Mouse (Mus musculus): ENCODE measurements around the gene Tcaf3. TPM values are rescaled to one million over a fixed set of nuclear protein-coding genes. Genes with fewer than 3 reads are reported as not detected.

The Tcaf3 gene
- total and polyA plus RNA-seq, 3 experiments = not detected

DNA sequence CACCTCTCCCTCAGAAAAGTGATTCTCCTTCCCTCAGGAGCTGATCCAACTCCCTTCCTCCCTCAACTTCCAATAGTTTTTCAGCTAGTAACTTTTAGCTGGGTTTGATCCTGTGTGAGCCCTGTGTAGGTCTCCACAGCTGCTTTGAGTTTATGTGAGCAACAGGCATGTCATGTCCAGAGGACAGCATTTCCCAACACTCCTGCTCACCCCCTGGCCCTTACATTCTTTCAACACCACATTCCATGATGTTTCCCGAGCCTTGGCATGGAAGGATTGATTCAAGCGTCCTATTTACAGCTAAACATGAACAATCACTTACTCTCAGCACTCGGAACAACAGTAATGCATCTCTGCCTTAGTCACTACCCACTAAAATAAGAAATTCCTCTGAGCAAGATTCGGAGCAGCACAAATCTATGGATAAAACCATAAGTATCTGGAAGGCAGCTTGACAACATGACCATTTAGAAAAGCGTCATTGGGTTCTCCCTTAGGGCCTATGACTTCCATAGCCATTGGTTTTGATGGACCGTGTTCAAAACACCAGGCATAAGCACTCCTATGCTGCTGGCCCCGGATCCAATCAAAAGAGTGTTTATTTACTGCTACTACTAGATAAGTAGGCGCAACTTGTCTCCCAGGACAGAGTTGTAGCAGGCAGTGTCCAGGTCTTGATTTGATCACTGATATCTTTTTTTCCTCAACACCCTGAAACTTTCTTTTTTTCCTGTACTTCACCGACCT, 14.6 kb downstream of the Tcaf3 start:
- no peak for TF ChIP-seq ZMIZ1 (IDR thresholded peaks at IDR 0.05; ENCODE audit: low read depth, low read length)
- no peak for TF ChIP-seq TCF12 (IDR thresholded peaks at IDR 0.05; ENCODE audit: low read depth, low read length)
- TF ChIP-seq RAD21 (IDR thresholded peaks at IDR 0.05; ENCODE audit: low read depth, low read length) = no peak
- no peak for TF ChIP-seq POLR2A (IDR thresholded peaks at IDR 0.05; ENCODE audit: low read depth, low read length)
- in situ Hi-C loops (cut with MboI; ENCODE audit: low pct_ligation_motif_present, low pct_unique_long_range_greater_than_20kb, low sequenced_read_pairs) = loop anchor here (25.0 kb wide), 2 partner anchors 246 to 346 kb away; partner anchors contain the start of genes Gstk1 and Zyx

GRCm38 (mm10) chr6:42578678-42579077, 18.8 kb downstream of the Tcaf3 start:
- Histone ChIP-seq H3K4me1 (ENCODE audit: control insufficient read depth in 1 of 2, insufficient read depth in 2 of 2) (0 out of 4 replicates have a peak, but pooled peaks cover 0 to 2% of the 10 kb centered on the region in 2 experiments), H3K27ac (ENCODE audit: insufficient read depth, low read depth) (no peak overlapping the region), H3K27me3 (replicated peaks) (no peaks in the 10 kb centered on the region), H3K36me3 (replicated peaks in 1 of 2; ENCODE audit: control insufficient read depth in 1 of 2, insufficient read depth in 1 of 2, low read length in 1 of 2) (no peaks in the 10 kb centered on the region), H3K9ac (ENCODE audit: insufficient read depth, low read depth) (no peak overlapping the region), H3K4me2 (ENCODE audit: insufficient read depth, low read depth, poor library complexity, severe bottlenecking) (no peak overlapping the region), H3K79me2 (replicated peaks; ENCODE audit: control insufficient read depth, extremely low read depth, insufficient read depth, poor library complexity, severe bottlenecking) (no peaks in the 10 kb centered on the region), H3K9me3 (replicated peaks; ENCODE audit: low read length) (no peaks in the 10 kb centered on the region), H3K4me3 (replicated peaks in 1 of 3; ENCODE audit: low read depth in 2 of 3, low read length in 2 of 3, poor library complexity in 1 of 3) (no peak overlapping the region)
- in situ Hi-C loops (cut with MboI; ENCODE audit: low pct_ligation_motif_present, low pct_unique_long_range_greater_than_20kb, low sequenced_read_pairs) (loop anchor here (25.0 kb wide), 2 partner anchors 241 to 341 kb away; partner anchors contain the start of genes Gstk1 and Zyx), dilution Hi-C loops (cut with MboI; ENCODE audit: extremely low pct_ligation_motif_present, extremely low pct_unique_long_range_greater_than_20kb, low sequenced_read_pairs) (no loop called here)
- DNase-seq (ENCODE audit: extremely low read depth) = no peak
- TF ChIP-seq MXI1 (IDR thresholded peaks at IDR 0.05; ENCODE audit: low read depth, low read length) (no peak), RAD21 (IDR thresholded peaks at IDR 0.05; ENCODE audit: low read depth, low read length) (peak; percentile 35), ZNF384 (IDR thresholded peaks at IDR 0.05; ENCODE audit: low read depth, low read length) (no peak), SMC3 (IDR thresholded peaks at IDR 0.05; ENCODE audit: low read depth, low read length) (peak; percentile 24; the same call in 1 of the 2 replicates), CTCF (conservative IDR thresholded peaks at IDR 0.05 in 1 of 2, IDR thresholded peaks at IDR 0.05 in 1 of 2; ENCODE audit: low read depth in 2 of 2, low read length in 2 of 2) (peak in 1 of 2 experiments; percentile 28; a peak in 2 of 4 replicates)

More for the DNA sequence above, 14.6 kb downstream of the Tcaf3 start:
- dilution Hi-C loops (cut with MboI; ENCODE audit: extremely low pct_ligation_motif_present, extremely low pct_unique_long_range_greater_than_20kb, low sequenced_read_pairs) = no loop called here
- DNase-seq (ENCODE audit: extremely low read depth) = no peak
- no peaks in the 10 kb centered on the region for H3K27me3 ChIP-seq (replicated peaks)
- H3K9me3 ChIP-seq (replicated peaks; ENCODE audit: low read length) = no peaks in the 10 kb centered on the region
- no peak overlapping the region for H3K9ac ChIP-seq (ENCODE audit: insufficient read depth, low read depth)
- no peaks in the 10 kb centered on the region for H3K4me1 ChIP-seq (ENCODE audit: control insufficient read depth in 1 of 2, insufficient read depth in 2 of 2)
- H3K36me3 ChIP-seq (replicated peaks in 1 of 2; ENCODE audit: control insufficient read depth in 1 of 2, insufficient read depth in 1 of 2, low read length in 1 of 2) = no peaks in the 10 kb centered on the region
- H3K79me2 ChIP-seq (replicated peaks; ENCODE audit: control insufficient read depth, extremely low read depth, insufficient read depth, poor library complexity, severe bottlenecking) = no peaks in the 10 kb centered on the region
- no peak overlapping the region for H3K27ac ChIP-seq (ENCODE audit: insufficient read depth, low read depth)
- H3K4me2 ChIP-seq (ENCODE audit: insufficient read depth, low read depth, poor library complexity, severe bottlenecking) = peak overlapping the region; percentile 75
- no peak overlapping the region for H3K4me3 ChIP-seq (replicated peaks in 1 of 3; ENCODE audit: low read depth in 2 of 3, low read length in 2 of 3, poor library complexity in 1 of 3)

DNA sequence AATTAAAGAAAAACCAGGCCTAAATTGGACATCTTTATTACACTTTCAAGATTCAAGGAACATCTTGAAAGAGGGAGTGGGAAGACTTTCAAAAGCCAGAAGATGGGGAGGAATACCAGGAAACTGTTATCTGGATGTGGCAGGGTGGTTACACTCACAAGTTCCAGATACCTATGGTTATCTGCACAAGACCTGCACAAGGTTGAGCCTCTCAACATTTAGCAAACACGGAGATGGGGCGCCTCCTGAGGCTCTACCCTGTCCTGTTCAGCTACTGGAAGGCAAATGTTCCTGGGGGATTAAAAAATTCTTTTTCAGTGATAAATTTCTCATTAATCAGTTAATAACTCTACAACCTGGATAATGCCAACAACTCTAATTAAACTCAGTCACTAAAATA, 20.1 kb downstream of the Tcaf3 start:
- H3K4me2 ChIP-seq (ENCODE audit: insufficient read depth, low read depth, poor library complexity, severe bottlenecking) = no peak overlapping the region
- no peak overlapping the region for H3K4me3 ChIP-seq (replicated peaks in 1 of 3; ENCODE audit: low read depth in 2 of 3, low read length in 2 of 3, poor library complexity in 1 of 3)
- H3K9ac ChIP-seq (ENCODE audit: insufficient read depth, low read depth) = no peak overlapping the region
- no peak overlapping the region for H3K27ac ChIP-seq (ENCODE audit: insufficient read depth, low read depth)
- dilution Hi-C loops (cut with MboI; ENCODE audit: extremely low pct_ligation_motif_present, extremely low pct_unique_long_range_greater_than_20kb, low sequenced_read_pairs) (no loop called here), in situ Hi-C loops (cut with MboI; ENCODE audit: low pct_ligation_motif_present, low pct_unique_long_range_greater_than_20kb, low sequenced_read_pairs) (loop anchor here (25.0 kb wide), 2 partner anchors 240 to 340 kb away; partner anchors contain the start of genes Gstk1 and Zyx)
- no peaks in the 10 kb centered on the region for H3K27me3 ChIP-seq (replicated peaks)
- H3K4me1 ChIP-seq (ENCODE audit: control insufficient read depth in 1 of 2, insufficient read depth in 2 of 2) = 0 out of 4 replicates have a peak, but pooled peaks cover 0 to 2% of the 10 kb centered on the region in 2 experiments
- no peaks in the 10 kb centered on the region for H3K79me2 ChIP-seq (replicated peaks; ENCODE audit: control insufficient read depth, extremely low read depth, insufficient read depth, poor library complexity, severe bottlenecking)
- no peak for DNase-seq (ENCODE audit: extremely low read depth)
- no peaks in the 10 kb centered on the region for H3K36me3 ChIP-seq (replicated peaks in 1 of 2; ENCODE audit: control insufficient read depth in 1 of 2, insufficient read depth in 1 of 2, low read length in 1 of 2)
- H3K9me3 ChIP-seq (replicated peaks; ENCODE audit: low read length) = no peaks in the 10 kb centered on the region
- TF ChIP-seq CHD2 (IDR thresholded peaks at IDR 0.05; ENCODE audit: low read length) = no peak
- no peak for TF ChIP-seq E2F4 (IDR thresholded peaks at IDR 0.05; ENCODE audit: insufficient replicate concordance, low read depth, low read length)
- no peak for TF ChIP-seq SIN3A (IDR thresholded peaks at IDR 0.05; ENCODE audit: low read length)
- TF ChIP-seq MAZ (IDR thresholded peaks at IDR 0.05; ENCODE audit: low read depth, low read length) = no peak
- no peak for TF ChIP-seq NELFE (IDR thresholded peaks at IDR 0.05; ENCODE audit: low read depth, low read length)
- TF ChIP-seq MAFK (IDR thresholded peaks at IDR 0.05; ENCODE audit: insufficient replicate concordance, low read length) = no peak
- no peak for TF ChIP-seq NRF1 (IDR thresholded peaks at IDR 0.05; ENCODE audit: low read depth, low read length)
- no peak for TF ChIP-seq TBP (conservative IDR thresholded peaks at IDR 0.05; ENCODE audit: low read depth, low read length)
- no peak for TF ChIP-seq ELF1 (IDR thresholded peaks at IDR 0.05; ENCODE audit: low read depth, low read length)
- TF ChIP-seq RCOR1 (conservative IDR thresholded peaks at IDR 0.05; ENCODE audit: low read depth, low read length) = no peak
- TF ChIP-seq MYC (IDR thresholded peaks at IDR 0.05; ENCODE audit: low read depth, low read length) = no peak
- TF ChIP-seq ZC3H11A (IDR thresholded peaks at IDR 0.05; ENCODE audit: low read depth, low read length) = no peak
- no peak for TF ChIP-seq MEF2A (IDR thresholded peaks at IDR 0.05; ENCODE audit: borderline replicate concordance, low read depth, low read length)
- TF ChIP-seq CHD1 (IDR thresholded peaks at IDR 0.05; ENCODE audit: low read depth, low read length) = no peak
- no peak for TF ChIP-seq POLR2A (IDR thresholded peaks at IDR 0.05; ENCODE audit: low read depth, low read length)
- no peak for TF ChIP-seq ZMIZ1 (IDR thresholded peaks at IDR 0.05; ENCODE audit: low read depth, low read length)
- TF ChIP-seq JUN (IDR thresholded peaks at IDR 0.05; ENCODE audit: insufficient read depth, low read depth, low read length) = no peak
- no peak for TF ChIP-seq GABPA (IDR thresholded peaks at IDR 0.05; ENCODE audit: insufficient replicate concordance, low read depth, low read length)

Measured in CH12.LX (cell line).